Mouse (Mus musculus): ENCODE measurements at regions not wholly inside any gene's neighbourhood (a gene's known extent, or its start where the extent isn't known, plus 50 kb on each side); places are given as distances from the start of the nearest gene placed in this dataset.

- DNase-seq (ENCODE audit: low read depth, low spot score), result no peak
- Histone ChIP-seq H3K4me3 (ENCODE audit: insufficient read depth in 1 of 2, low read depth in 1 of 2, low read length in 2 of 2, poor library complexity in 1 of 2, severe bottlenecking in 1 of 2) (no peak overlapping the region), H3K9ac (ENCODE audit: insufficient read depth, low read depth, low read length, poor library complexity, severe bottlenecking) (no peak overlapping the region), H3K36me3 (ENCODE audit: control insufficient read depth, insufficient read depth, low read length, poor library complexity, severe bottlenecking) (no peaks in the 10 kb centered on the region), H3K9me3 (ENCODE audit: control insufficient read depth, insufficient read depth, low read depth, low read length) (no peaks in the 10 kb centered on the region; the same call in 1 of the 2 replicates), H3K4me1 (ENCODE audit: control insufficient read depth in 2 of 2, insufficient read depth in 2 of 2, low read length in 2 of 2, poor library complexity in 1 of 2) (no peaks in the 10 kb centered on the region), H3K27ac (ENCODE audit: insufficient read depth, low read depth, low read length, poor library complexity, severe bottlenecking) (no peak overlapping the region)
- in situ Hi-C loops (cut with MboI; ENCODE audit: low sequenced_read_pairs in 2 of 2, unreplicated experiment in 2 of 2), result no loop called here
- TF ChIP-seq ZNF384 (IDR thresholded peaks at IDR 0.05; ENCODE audit: low read depth, low read length), result no peak
- no peak for TF ChIP-seq HCFC1 (IDR thresholded peaks at IDR 0.05; ENCODE audit: borderline replicate concordance, insufficient read depth, low read length)
- TF ChIP-seq CHD2 (IDR thresholded peaks at IDR 0.05; ENCODE audit: low read depth, low read length), result no peak
These were observed 187.2 kb upstream of the Nt5c1b start for GRCm38 (mm10) chr12:10182589-10182988.

GRCm38 (mm10) chr12:10186576-10186975 lies 183.2 kb upstream of the Nt5c1b start:
- Histone ChIP-seq H3K9me3 (ENCODE audit: control insufficient read depth, insufficient read depth, low read depth, low read length) (no peaks in the 10 kb centered on the region), H3K4me1 (ENCODE audit: control insufficient read depth in 2 of 2, insufficient read depth in 2 of 2, low read length in 2 of 2, poor library complexity in 1 of 2) (no peaks in the 10 kb centered on the region), H3K36me3 (ENCODE audit: control insufficient read depth, insufficient read depth, low read length, poor library complexity, severe bottlenecking) (no peaks in the 10 kb centered on the region), H3K27ac (ENCODE audit: insufficient read depth, low read depth, low read length, poor library complexity, severe bottlenecking) (no peak overlapping the region), H3K4me3 (ENCODE audit: insufficient read depth in 1 of 2, low read depth in 1 of 2, low read length in 2 of 2, poor library complexity in 1 of 2, severe bottlenecking in 1 of 2) (no peak overlapping the region), H3K9ac (ENCODE audit: insufficient read depth, low read depth, low read length, poor library complexity, severe bottlenecking) (no peak overlapping the region)
- TF ChIP-seq CHD2 (IDR thresholded peaks at IDR 0.05; ENCODE audit: low read depth, low read length), result no peak
- no peak for TF ChIP-seq ZNF384 (IDR thresholded peaks at IDR 0.05; ENCODE audit: low read depth, low read length)
- no peak for TF ChIP-seq MAFK (IDR thresholded peaks at IDR 0.05; ENCODE audit: insufficient read depth, low read depth, low read length)
- no peak for TF ChIP-seq HCFC1 (IDR thresholded peaks at IDR 0.05; ENCODE audit: borderline replicate concordance, insufficient read depth, low read length)
- no peak for TF ChIP-seq ZC3H11A (IDR thresholded peaks at IDR 0.05; ENCODE audit: borderline replicate concordance, low read depth, low read length)
- DNase-seq (ENCODE audit: low read depth, low spot score), result no peak
- in situ Hi-C loops (cut with MboI; ENCODE audit: low sequenced_read_pairs in 2 of 2, unreplicated experiment in 2 of 2), result no loop called here

DNA sequence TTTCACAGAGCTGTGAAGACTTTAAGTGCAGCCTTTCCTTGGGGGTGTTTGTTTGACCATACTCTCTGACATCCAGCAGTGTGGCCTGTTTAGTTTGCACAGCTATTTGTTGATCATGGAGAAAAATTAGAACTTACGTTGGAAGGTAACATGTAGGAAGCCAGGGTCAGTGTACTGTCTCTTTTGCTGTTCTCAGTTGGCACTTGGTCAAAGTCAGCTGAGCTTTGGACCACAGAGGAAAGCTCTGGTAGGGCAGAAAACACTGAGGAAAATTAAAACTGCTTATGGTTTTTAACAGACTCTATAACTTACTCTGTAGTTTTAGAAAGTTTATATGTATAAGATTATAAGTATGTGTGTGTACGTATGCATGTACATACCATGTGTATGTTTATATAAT lies 180.0 kb upstream of the Nt5c1b start:
- no peaks in the 10 kb centered on the region for H3K4me1 ChIP-seq (ENCODE audit: control insufficient read depth in 2 of 2, insufficient read depth in 2 of 2, low read length in 2 of 2, poor library complexity in 1 of 2)
- H3K27ac ChIP-seq (ENCODE audit: insufficient read depth, low read depth, low read length, poor library complexity, severe bottlenecking), result no peak overlapping the region
- TF ChIP-seq MAFK (IDR thresholded peaks at IDR 0.05; ENCODE audit: insufficient read depth, low read depth, low read length) (no peak), HCFC1 (IDR thresholded peaks at IDR 0.05; ENCODE audit: borderline replicate concordance, insufficient read depth, low read length) (no peak), ZNF384 (IDR thresholded peaks at IDR 0.05; ENCODE audit: low read depth, low read length) (no peak)
- no peaks in the 10 kb centered on the region for H3K9me3 ChIP-seq (ENCODE audit: control insufficient read depth, insufficient read depth, low read depth, low read length)
- no peak overlapping the region for H3K4me3 ChIP-seq (ENCODE audit: insufficient read depth in 1 of 2, low read depth in 1 of 2, low read length in 2 of 2, poor library complexity in 1 of 2, severe bottlenecking in 1 of 2)
- no peaks in the 10 kb centered on the region for H3K36me3 ChIP-seq (ENCODE audit: control insufficient read depth, insufficient read depth, low read length, poor library complexity, severe bottlenecking)
- DNase-seq (ENCODE audit: low read depth, low spot score), result no peak
- in situ Hi-C loops (cut with MboI; ENCODE audit: low sequenced_read_pairs in 2 of 2, unreplicated experiment in 2 of 2), result no loop called here
- H3K9ac ChIP-seq (ENCODE audit: insufficient read depth, low read depth, low read length, poor library complexity, severe bottlenecking), result no peak overlapping the region

DNA sequence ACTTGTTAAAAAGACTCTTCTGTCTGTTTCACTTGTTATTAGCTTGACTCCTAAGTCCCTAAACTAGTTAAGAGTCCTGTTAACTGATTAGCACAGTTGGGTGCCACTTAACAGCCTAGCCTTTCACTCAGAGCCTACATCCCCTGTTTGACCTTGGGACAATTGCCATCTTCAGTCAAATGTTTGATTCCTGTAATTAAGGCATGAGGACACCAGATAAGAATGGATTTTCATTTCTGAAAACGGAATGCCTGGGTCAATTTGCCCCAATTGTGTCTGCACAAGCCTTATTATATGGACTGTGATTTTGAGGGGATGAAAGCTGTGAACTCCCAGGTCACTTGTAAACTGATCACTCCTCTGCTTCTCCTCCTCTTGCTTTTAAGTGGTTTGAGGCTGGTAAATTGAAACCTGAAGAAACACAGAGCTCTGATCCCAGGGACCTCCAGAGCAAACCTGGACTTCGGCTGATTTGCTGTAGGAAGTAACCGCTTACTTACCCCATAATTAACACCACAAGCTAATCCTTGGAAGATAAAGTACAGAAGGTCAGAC lies 171.8 kb upstream of the Nt5c1b start:
- no peak for DNase-seq (ENCODE audit: low read depth, low spot score)
- TF ChIP-seq CHD2 (IDR thresholded peaks at IDR 0.05; ENCODE audit: low read depth, low read length), result no peak
- TF ChIP-seq MAFK (IDR thresholded peaks at IDR 0.05; ENCODE audit: insufficient read depth, low read depth, low read length), result no peak
- TF ChIP-seq ZC3H11A (IDR thresholded peaks at IDR 0.05; ENCODE audit: borderline replicate concordance, low read depth, low read length), result no peak
- no peak for TF ChIP-seq ZNF384 (IDR thresholded peaks at IDR 0.05; ENCODE audit: low read depth, low read length)
- TF ChIP-seq HCFC1 (IDR thresholded peaks at IDR 0.05; ENCODE audit: borderline replicate concordance, insufficient read depth, low read length), result no peak

DNA sequence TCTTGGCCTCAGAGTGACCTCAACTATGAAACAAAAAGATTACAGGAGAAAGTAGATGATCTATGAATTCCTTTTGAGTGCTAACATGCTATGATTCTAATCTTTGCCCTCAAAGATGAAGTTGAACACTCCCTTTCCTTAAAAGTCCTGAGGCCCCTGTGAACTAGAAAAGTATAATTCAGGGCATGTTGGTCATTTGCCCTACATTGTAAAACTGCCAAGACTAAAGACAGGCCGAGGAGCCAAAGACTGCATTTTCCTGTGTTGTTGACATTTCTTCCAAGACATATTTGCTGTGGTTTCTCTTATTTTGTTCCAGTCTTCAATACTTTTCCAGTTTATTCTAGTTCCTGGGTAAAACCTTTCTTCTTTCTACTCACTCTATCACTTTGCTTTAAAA lies 159.9 kb upstream of the Nt5c1b start:
- Histone ChIP-seq H3K36me3 (ENCODE audit: control insufficient read depth, insufficient read depth, low read length, poor library complexity, severe bottlenecking) (no peaks in the 10 kb centered on the region), H3K4me3 (ENCODE audit: insufficient read depth in 1 of 2, low read depth in 1 of 2, low read length in 2 of 2, poor library complexity in 1 of 2, severe bottlenecking in 1 of 2) (no peak overlapping the region), H3K9ac (ENCODE audit: insufficient read depth, low read depth, low read length, poor library complexity, severe bottlenecking) (no peak overlapping the region), H3K4me1 (ENCODE audit: control insufficient read depth in 2 of 2, insufficient read depth in 2 of 2, low read length in 2 of 2, poor library complexity in 1 of 2) (no peaks in the 10 kb centered on the region), H3K9me3 (ENCODE audit: control insufficient read depth, insufficient read depth, low read depth, low read length) (no peaks in the 10 kb centered on the region), H3K27ac (ENCODE audit: insufficient read depth, low read depth, low read length, poor library complexity, severe bottlenecking) (no peak overlapping the region)
- TF ChIP-seq MAFK (IDR thresholded peaks at IDR 0.05; ENCODE audit: insufficient read depth, low read depth, low read length), result no peak
- no peak for TF ChIP-seq CHD2 (IDR thresholded peaks at IDR 0.05; ENCODE audit: low read depth, low read length)
- TF ChIP-seq HCFC1 (IDR thresholded peaks at IDR 0.05; ENCODE audit: borderline replicate concordance, insufficient read depth, low read length), result no peak
- TF ChIP-seq ZC3H11A (IDR thresholded peaks at IDR 0.05; ENCODE audit: borderline replicate concordance, low read depth, low read length), result no peak
- TF ChIP-seq ZNF384 (IDR thresholded peaks at IDR 0.05; ENCODE audit: low read depth, low read length), result no peak
- no peak for DNase-seq (ENCODE audit: low read depth, low spot score)
- in situ Hi-C loops (cut with MboI; ENCODE audit: low sequenced_read_pairs in 2 of 2, unreplicated experiment in 2 of 2), result no loop called here

More for the DNA sequence above, 171.8 kb upstream of the Nt5c1b start:
- Histone ChIP-seq H3K9me3 (ENCODE audit: control insufficient read depth, insufficient read depth, low read depth, low read length) (no peaks in the 10 kb centered on the region), H3K4me3 (ENCODE audit: insufficient read depth in 1 of 2, low read depth in 1 of 2, low read length in 2 of 2, poor library complexity in 1 of 2, severe bottlenecking in 1 of 2) (no peak overlapping the region), H3K9ac (ENCODE audit: insufficient read depth, low read depth, low read length, poor library complexity, severe bottlenecking) (no peak overlapping the region), H3K4me1 (ENCODE audit: control insufficient read depth in 2 of 2, insufficient read depth in 2 of 2, low read length in 2 of 2, poor library complexity in 1 of 2) (no peaks in the 10 kb centered on the region), H3K36me3 (ENCODE audit: control insufficient read depth, insufficient read depth, low read length, poor library complexity, severe bottlenecking) (no peaks in the 10 kb centered on the region), H3K27ac (ENCODE audit: insufficient read depth, low read depth, low read length, poor library complexity, severe bottlenecking) (no peak overlapping the region)
- in situ Hi-C loops (cut with MboI; ENCODE audit: low sequenced_read_pairs in 2 of 2, unreplicated experiment in 2 of 2), result no loop called here

Measured in ES-E14 (cell line).